Mouse (Mus musculus): ENCODE measurements around the gene Kcnb1. TPM values are rescaled to one million over a fixed set of nuclear protein-coding genes. Genes with fewer than 3 reads are reported as not detected.

Kcnb1 gene
- polyA plus RNA-seq, 1 experiment from 2014 or later: 1.1 TPM

- H3K27ac ChIP-seq (ENCODE audit: low read length): no peak overlapping the region
- H3K27me3 ChIP-seq (replicated peaks; ENCODE audit: control insufficient read depth, insufficient read depth, low read length): no peaks in the 10 kb centered on the region
- no peak overlapping the region for H3K4me3 ChIP-seq (ENCODE audit: low read length)
- H3K9ac ChIP-seq (ENCODE audit: low read depth, low read length): no peak overlapping the region
- H3K4me1 ChIP-seq (ENCODE audit: control insufficient read depth, insufficient read depth, low read length): no peaks in the 10 kb centered on the region
- H3K9me3 ChIP-seq (ENCODE audit: control insufficient read depth, low read length): no peaks in the 10 kb centered on the region
- ATAC-seq: no peak
- WGBS: 59% methylated on average over 7 of the region's 7 CpGs
- H3K36me3 ChIP-seq (ENCODE audit: control insufficient read depth, insufficient read depth, low read length): no peaks in the 10 kb centered on the region
- H3K4me2 ChIP-seq (ENCODE audit: low read depth, low read length): no peak overlapping the region
Observed at GRCm38 (mm10) chr2:167112259-167112658, 77.7 kb downstream of the Kcnb1 start.

GRCm38 (mm10) chr2:167109506-167109905 lies 80.4 kb downstream of the Kcnb1 start:
- H3K4me2 ChIP-seq (ENCODE audit: low read depth, low read length): no peak overlapping the region
- no peaks in the 10 kb centered on the region for H3K27me3 ChIP-seq (replicated peaks; ENCODE audit: control insufficient read depth, insufficient read depth, low read length)
- H3K4me1 ChIP-seq (ENCODE audit: control insufficient read depth, insufficient read depth, low read length): no peaks in the 10 kb centered on the region
- no peak overlapping the region for H3K27ac ChIP-seq (ENCODE audit: low read length)
- no peaks in the 10 kb centered on the region for H3K9me3 ChIP-seq (ENCODE audit: control insufficient read depth, low read length)
- 78% methylated on average over 8 of the region's 8 CpGs for WGBS
- H3K36me3 ChIP-seq (ENCODE audit: control insufficient read depth, insufficient read depth, low read length): no peaks in the 10 kb centered on the region
- H3K4me3 ChIP-seq (ENCODE audit: low read length): no peak overlapping the region
- no peak for ATAC-seq
- no peak overlapping the region for H3K9ac ChIP-seq (ENCODE audit: low read depth, low read length)

- no peaks in the 10 kb centered on the region for H3K4me1 ChIP-seq (ENCODE audit: control insufficient read depth, insufficient read depth, low read length)
- no peak overlapping the region for H3K4me3 ChIP-seq (ENCODE audit: low read length)
- no peak overlapping the region for H3K4me2 ChIP-seq (ENCODE audit: low read depth, low read length)
- no peaks in the 10 kb centered on the region for H3K36me3 ChIP-seq (ENCODE audit: control insufficient read depth, insufficient read depth, low read length)
- ATAC-seq: no peak
- WGBS: 53% methylated on average over 7 of the region's 7 CpGs
- H3K27me3 ChIP-seq (replicated peaks; ENCODE audit: control insufficient read depth, insufficient read depth, low read length): no peaks in the 10 kb centered on the region
- H3K27ac ChIP-seq (ENCODE audit: low read length): no peak overlapping the region
- H3K9ac ChIP-seq (ENCODE audit: low read depth, low read length): no peak overlapping the region
- H3K9me3 ChIP-seq (ENCODE audit: control insufficient read depth, low read length): no peaks in the 10 kb centered on the region
Observed at GRCm38 (mm10) chr2:167103546-167103945, 86.4 kb downstream of the Kcnb1 start.

GRCm38 (mm10) chr2:167101743-167102441 lies 88.1 kb downstream of the Kcnb1 start:
- no peaks in the 10 kb centered on the region for H3K27me3 ChIP-seq (replicated peaks; ENCODE audit: control insufficient read depth, insufficient read depth, low read length)
- no peaks in the 10 kb centered on the region for H3K4me1 ChIP-seq (ENCODE audit: control insufficient read depth, insufficient read depth, low read length)
- no peaks in the 10 kb centered on the region for H3K9me3 ChIP-seq (ENCODE audit: control insufficient read depth, low read length)
- no peak for ATAC-seq
- H3K36me3 ChIP-seq (ENCODE audit: control insufficient read depth, insufficient read depth, low read length): no peaks in the 10 kb centered on the region
- no peak overlapping the region for H3K4me3 ChIP-seq (ENCODE audit: low read length)
- H3K9ac ChIP-seq (ENCODE audit: low read depth, low read length): no peak overlapping the region
- no peak overlapping the region for H3K4me2 ChIP-seq (ENCODE audit: low read depth, low read length)
- 66% methylated on average over 17 of the region's 17 CpGs for WGBS
- no peak overlapping the region for H3K27ac ChIP-seq (ENCODE audit: low read length)

GRCm38 (mm10) chr2:167094688-167095087 lies 95.3 kb downstream of the Kcnb1 start:
- Histone ChIP-seq H3K4me2 (ENCODE audit: low read depth, low read length) (no peak overlapping the region), H3K27me3 (replicated peaks; ENCODE audit: control insufficient read depth, insufficient read depth, low read length) (no peaks in the 10 kb centered on the region), H3K27ac (ENCODE audit: low read length) (no peak overlapping the region), H3K36me3 (ENCODE audit: control insufficient read depth, insufficient read depth, low read length) (no peaks in the 10 kb centered on the region), H3K9ac (ENCODE audit: low read depth, low read length) (no peak overlapping the region), H3K9me3 (ENCODE audit: control insufficient read depth, low read length) (no peaks in the 10 kb centered on the region), H3K4me3 (ENCODE audit: low read length) (no peak overlapping the region), H3K4me1 (ENCODE audit: control insufficient read depth, insufficient read depth, low read length) (no peaks in the 10 kb centered on the region)
- ATAC-seq: no peak
- 82% methylated on average over 4 of the region's 4 CpGs for WGBS

- H3K27me3 ChIP-seq (replicated peaks; ENCODE audit: control insufficient read depth, insufficient read depth, low read length): no peaks in the 10 kb centered on the region
- H3K4me3 ChIP-seq (ENCODE audit: low read length): no peak overlapping the region
- no peak for ATAC-seq
- 84% methylated on average over 13 of the region's 13 CpGs for WGBS
- H3K9ac ChIP-seq (ENCODE audit: low read depth, low read length): no peak overlapping the region
- H3K27ac ChIP-seq (ENCODE audit: low read length): no peak overlapping the region
- H3K4me2 ChIP-seq (ENCODE audit: low read depth, low read length): no peak overlapping the region
- H3K9me3 ChIP-seq (ENCODE audit: control insufficient read depth, low read length): no peaks in the 10 kb centered on the region
- H3K36me3 ChIP-seq (ENCODE audit: control insufficient read depth, insufficient read depth, low read length): no peaks in the 10 kb centered on the region
- H3K4me1 ChIP-seq (ENCODE audit: control insufficient read depth, insufficient read depth, low read length): no peaks in the 10 kb centered on the region
Observed at GRCm38 (mm10) chr2:167093171-167093900, 96.6 kb downstream of the Kcnb1 start.

- no peaks in the 10 kb centered on the region for H3K36me3 ChIP-seq (ENCODE audit: control insufficient read depth, insufficient read depth, low read length)
- H3K27me3 ChIP-seq (replicated peaks; ENCODE audit: control insufficient read depth, insufficient read depth, low read length): no peaks in the 10 kb centered on the region
- no peaks in the 10 kb centered on the region for H3K4me1 ChIP-seq (ENCODE audit: control insufficient read depth, insufficient read depth, low read length)
- H3K9ac ChIP-seq (ENCODE audit: low read depth, low read length): no peak overlapping the region
- ATAC-seq: no peak
- H3K4me2 ChIP-seq (ENCODE audit: low read depth, low read length): no peak overlapping the region
- 68% methylated on average over 1 of the region's 1 CpGs for WGBS
- no peak overlapping the region for H3K27ac ChIP-seq (ENCODE audit: low read length)
- no peaks in the 10 kb centered on the region for H3K9me3 ChIP-seq (ENCODE audit: control insufficient read depth, low read length)
- no peak overlapping the region for H3K4me3 ChIP-seq (ENCODE audit: low read length)
Observed at GRCm38 (mm10) chr2:167090271-167090670, 99.7 kb downstream of the Kcnb1 start.

GRCm38 (mm10) chr2:167086836-167087235 lies 103.1 kb downstream of the Kcnb1 start:
- Histone ChIP-seq H3K27me3 (replicated peaks; ENCODE audit: control insufficient read depth, insufficient read depth, low read length) (no peaks in the 10 kb centered on the region), H3K4me3 (ENCODE audit: low read length) (no peak overlapping the region), H3K27ac (ENCODE audit: low read length) (no peak overlapping the region), H3K9ac (ENCODE audit: low read depth, low read length) (no peak overlapping the region), H3K4me1 (ENCODE audit: control insufficient read depth, insufficient read depth, low read length) (no peaks in the 10 kb centered on the region), H3K9me3 (ENCODE audit: control insufficient read depth, low read length) (no peaks in the 10 kb centered on the region), H3K4me2 (ENCODE audit: low read depth, low read length) (no peak overlapping the region), H3K36me3 (ENCODE audit: control insufficient read depth, insufficient read depth, low read length) (no peaks in the 10 kb centered on the region)
- ATAC-seq: no peak
- WGBS: 61% methylated on average over 5 of the region's 5 CpGs

- H3K36me3 ChIP-seq (ENCODE audit: control insufficient read depth, insufficient read depth, low read length): no peaks in the 10 kb centered on the region
- H3K4me1 ChIP-seq (ENCODE audit: control insufficient read depth, insufficient read depth, low read length): no peaks in the 10 kb centered on the region; the same call in 1 of the 2 replicates
- no peak overlapping the region for H3K9ac ChIP-seq (ENCODE audit: low read depth, low read length)
- ATAC-seq: no peak
- H3K9me3 ChIP-seq (ENCODE audit: control insufficient read depth, low read length): no peaks in the 10 kb centered on the region
- H3K27me3 ChIP-seq (replicated peaks; ENCODE audit: control insufficient read depth, insufficient read depth, low read length): no peaks in the 10 kb centered on the region
- H3K27ac ChIP-seq (ENCODE audit: low read length): no peak overlapping the region
- no peak overlapping the region for H3K4me2 ChIP-seq (ENCODE audit: low read depth, low read length)
- WGBS: 50% methylated on average over 11 of the region's 11 CpGs
- H3K4me3 ChIP-seq (ENCODE audit: low read length): no peak overlapping the region
Observed at GRCm38 (mm10) chr2:167086092-167086491, 103.9 kb downstream of the Kcnb1 start.

All from intestine, embryonic 16.5 days (tissue).